Mouse (Mus musculus): ENCODE results near the gene Topaz1.
"Not testable (repeated sequence)": the region's sequence is repeated elsewhere in the genome, so short reads cannot be mapped to it uniquely, and the experiment has no call there.

Topaz1 gene

DNA sequence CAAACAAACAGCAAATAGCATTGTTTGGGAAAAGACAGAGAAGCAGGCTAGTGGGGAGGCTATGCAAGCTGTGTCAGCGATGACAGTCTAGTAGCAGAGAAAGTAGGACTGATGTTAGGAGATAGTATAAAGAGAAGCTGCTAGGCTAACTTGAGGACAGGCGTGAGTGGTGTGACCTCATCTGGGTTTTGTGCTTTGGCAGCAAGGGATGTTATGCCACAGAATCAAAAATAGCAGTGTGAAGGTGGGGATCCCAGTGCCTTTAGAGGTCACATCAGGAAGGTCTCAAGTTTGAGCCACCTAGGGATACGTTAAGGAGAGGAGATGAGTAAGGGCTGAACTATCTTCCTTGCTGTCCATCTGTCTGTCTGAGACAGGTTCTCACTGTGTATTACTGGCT lies 63.1 kb downstream of the Topaz1 start:
- in situ Hi-C loops (cut with MboI; ENCODE audit: low sequenced_read_pairs) = no loop called here

DNA sequence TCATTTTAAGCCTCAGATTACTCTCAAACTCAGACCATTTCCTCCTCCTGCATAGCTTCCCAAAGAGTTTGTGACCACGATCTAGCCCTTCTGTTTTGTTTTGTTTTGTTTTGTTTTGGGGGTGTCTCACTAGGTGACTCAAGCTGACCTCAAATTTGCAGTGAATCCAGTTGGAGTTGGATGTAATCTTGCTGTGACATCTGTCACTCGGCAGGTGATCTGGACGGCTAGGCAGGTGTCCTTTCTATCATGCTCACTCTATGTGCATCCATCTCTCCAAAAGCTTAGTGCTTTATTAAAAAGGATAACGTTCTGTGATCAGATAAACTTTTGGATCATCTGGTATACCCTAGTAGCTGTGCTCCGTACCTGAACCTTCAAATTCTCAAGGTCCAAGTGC lies 65.2 kb downstream of the Topaz1 start:
- in situ Hi-C loops (cut with MboI; ENCODE audit: low sequenced_read_pairs) = no loop called here

DNA sequence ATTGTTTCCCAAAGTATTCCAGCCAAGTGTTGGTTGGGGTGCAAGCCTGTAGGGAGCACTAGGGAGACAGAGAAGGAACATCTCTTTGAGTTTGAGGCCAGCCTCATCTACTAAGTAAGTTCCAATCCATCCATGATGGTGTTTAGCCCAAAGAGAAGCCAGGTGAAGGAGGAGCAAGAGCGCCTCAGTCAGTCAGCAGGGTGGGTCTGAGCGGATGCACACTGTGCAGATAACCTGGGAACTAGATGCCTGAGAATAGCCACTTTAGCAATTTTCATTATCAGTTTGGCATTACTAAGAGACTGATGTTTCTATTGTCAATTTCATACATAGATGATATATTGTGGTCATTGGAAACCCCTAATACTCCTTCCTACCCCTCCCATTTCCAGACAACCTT lies 67.6 kb downstream of the Topaz1 start:
- in situ Hi-C loops (cut with MboI; ENCODE audit: low sequenced_read_pairs) = no loop called here

DNA sequence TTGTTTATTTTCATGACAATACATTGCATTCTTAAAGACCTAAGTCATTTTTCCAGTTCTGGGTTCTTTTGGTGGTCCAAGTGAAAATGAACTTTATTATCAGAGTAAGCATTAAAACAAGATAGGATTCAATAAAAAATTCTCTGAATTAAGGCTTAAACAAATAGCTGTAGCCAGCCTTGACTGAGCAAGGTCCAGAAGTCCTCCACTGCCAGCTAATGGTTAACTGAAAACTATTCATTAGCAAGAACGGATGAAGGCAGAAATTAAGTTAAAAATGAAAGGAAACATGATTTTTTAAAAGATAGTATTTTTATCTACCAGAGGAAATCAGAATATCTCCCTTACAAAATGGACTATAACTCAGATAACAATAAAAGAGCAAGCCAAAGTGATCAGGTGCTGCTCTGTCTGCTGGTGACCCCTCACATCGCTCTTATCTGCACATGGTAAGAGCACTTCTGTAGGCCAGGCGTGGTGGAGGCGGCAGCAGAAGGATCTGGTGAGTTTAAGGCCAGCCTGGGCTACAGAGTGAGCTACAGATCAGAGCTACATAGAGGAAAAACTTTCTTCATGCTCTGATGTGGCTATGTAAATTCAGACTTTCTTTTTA lies 68.2 kb downstream of the Topaz1 start:
- in situ Hi-C loops (cut with MboI; ENCODE audit: low sequenced_read_pairs) = no loop called here

DNA sequence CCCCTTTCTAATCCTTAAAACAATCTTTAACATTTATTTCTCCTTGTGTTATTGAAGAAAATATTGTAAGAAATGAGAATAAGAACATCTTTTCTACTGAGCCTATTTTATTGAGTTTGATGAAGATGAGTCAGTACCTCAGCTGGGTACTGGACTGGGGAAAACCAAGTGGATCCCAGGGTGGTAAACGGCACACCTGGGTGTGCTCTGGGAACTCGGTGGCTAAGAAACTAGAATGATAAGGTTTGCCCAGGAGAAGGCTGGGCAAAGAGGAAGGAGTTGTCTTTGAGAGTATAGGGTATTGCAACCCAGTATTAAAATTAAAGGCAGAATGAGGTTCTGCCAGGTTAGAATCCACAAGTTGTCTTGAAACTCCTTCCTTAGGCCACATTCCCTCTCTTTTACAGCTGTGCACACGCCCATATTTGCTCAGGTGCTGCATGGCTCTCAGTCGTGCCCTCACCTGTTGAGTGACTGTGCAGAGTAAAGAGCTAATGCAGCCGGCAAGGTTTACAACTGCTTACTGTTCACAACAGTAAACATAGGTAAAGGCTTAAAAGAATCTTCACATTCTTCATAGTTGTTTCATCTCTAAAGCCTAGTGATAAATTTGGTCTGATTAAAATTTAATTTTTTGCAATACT lies 76.3 kb downstream of the Topaz1 start:
- in situ Hi-C loops (cut with MboI; ENCODE audit: low sequenced_read_pairs) = no loop called here

DNA sequence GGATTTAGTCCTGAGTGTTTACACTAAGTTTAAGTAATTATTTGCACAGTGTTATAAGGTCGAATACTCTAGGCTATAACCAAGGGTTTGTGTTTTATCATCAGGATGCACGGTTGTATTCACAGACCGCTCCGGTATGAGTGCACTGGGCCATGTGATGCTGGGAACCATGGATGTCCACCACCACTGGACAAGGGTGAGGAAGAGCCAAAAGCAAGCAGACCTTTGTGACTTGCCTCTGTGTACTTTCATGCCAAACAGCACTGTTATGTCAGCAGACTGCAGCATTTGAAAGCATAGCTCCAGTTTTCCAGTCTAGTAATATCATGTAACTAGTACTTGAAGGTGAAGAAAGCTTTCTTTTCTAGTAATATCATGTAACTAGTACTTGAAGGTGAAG lies 79.6 kb downstream of the Topaz1 start:
- in situ Hi-C loops (cut with MboI; ENCODE audit: low sequenced_read_pairs) = no loop called here

DNA sequence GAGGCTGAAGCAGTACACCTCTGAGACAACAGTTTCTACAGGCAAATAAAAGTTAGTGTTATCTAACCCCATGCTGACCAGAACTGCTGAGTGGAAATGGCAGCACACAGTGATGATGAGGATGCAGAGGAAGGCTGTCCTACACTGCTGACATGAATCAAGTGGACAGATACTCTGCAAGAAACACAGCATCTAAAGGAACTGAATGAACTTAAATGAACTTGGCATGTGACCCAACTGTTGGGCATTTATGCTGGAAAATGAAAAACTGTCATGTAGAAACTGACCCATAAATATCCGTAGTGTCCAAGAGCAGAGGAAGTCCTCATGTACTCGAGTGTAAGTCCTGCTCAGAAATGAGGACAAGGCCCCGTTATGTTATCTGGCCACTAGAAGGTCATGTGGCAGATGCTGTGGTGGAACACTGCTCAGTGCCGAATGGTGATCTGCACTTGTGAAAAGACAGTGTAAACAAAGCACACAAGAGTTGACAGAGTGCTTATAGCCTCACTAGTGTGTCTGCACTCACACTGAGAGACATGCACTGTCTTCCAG lies 82.8 kb downstream of the Topaz1 start:
- in situ Hi-C loops (cut with MboI; ENCODE audit: low sequenced_read_pairs) = no loop called here

DNA sequence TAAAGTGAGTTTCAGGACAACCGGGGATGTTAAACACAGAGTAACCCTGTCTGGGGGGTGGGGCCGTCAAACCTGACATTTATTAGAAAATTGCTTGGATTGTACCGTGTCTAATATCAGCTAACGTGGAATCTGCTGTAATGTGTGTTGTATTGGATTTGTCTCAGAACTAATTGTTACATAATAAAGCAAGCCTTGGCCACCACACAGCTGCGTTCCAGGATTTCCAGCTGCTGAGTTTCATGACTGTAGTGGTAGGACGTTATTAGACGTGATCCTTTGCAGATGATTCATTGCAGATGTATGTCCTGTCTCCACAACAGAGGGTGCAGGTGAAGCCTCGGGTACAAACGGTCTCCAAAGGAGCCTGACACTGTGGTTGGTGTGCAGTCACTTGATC lies 89.0 kb downstream of the Topaz1 start:
- in situ Hi-C loops (cut with MboI; ENCODE audit: low sequenced_read_pairs) = no loop called here

DNA sequence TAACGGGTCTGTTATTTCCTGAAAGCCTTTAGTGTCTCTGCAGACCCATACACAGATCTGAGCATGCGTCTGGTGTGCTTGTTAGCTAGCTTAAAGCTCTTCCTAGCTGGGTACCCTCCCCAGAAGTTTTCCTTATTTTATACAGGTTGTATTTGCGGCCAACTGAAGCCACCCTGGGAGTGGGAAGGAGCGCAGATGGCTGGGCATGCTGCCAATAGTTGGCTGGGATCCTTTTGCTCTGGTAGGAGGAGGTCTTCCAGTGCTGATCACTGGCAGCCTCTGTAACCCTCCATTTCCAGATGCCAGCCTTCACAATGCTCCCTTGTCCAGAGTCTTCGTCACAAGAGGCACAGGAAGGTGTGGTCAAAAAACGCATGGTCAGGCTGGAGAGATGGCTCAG lies 89.6 kb downstream of the Topaz1 start:
- in situ Hi-C loops (cut with MboI; ENCODE audit: low sequenced_read_pairs) = no loop called here

DNA sequence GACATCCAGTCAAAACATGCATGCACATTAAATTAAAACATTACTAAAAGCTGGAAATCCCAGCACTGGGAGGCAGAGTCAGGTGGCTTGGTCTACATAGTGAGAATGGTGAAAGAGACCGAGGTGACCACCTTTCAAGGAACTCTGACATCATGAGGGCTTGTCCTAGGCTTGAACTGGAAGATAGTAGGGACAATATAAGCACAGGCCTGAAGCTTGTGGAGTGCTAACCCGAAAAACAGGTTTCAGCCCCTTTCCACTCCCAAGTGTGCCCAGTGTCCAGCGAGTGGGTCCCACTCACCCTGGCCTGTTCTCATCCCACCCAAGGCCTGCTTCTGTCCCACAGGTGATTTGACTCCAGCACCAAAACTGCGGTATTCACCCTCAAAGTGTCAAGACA lies 90.1 kb downstream of the Topaz1 start:
- in situ Hi-C loops (cut with MboI; ENCODE audit: low sequenced_read_pairs) = no loop called here

DNA sequence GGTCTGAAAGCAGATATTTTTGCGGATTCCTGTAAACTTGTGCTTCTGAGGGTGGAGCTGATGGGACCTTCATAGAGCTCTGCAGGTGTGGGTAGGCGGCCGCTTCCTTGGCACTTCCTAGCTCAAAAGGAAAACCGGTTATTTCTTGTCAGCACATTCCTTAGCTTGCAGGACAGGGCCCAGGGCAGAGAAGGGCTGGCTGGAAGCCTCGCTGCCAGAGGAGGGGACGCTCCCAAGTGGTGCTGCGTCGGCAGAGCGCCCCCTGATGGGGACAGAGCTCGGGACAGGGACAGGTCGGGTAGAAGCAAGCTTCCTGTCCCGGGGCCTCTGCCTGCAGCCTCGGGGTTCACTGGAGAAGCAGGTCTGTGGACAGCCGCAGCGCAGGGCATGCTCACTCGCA lies 90.5 kb downstream of the Topaz1 start:
- in situ Hi-C loops (cut with MboI; ENCODE audit: low sequenced_read_pairs) = no loop called here

DNA sequence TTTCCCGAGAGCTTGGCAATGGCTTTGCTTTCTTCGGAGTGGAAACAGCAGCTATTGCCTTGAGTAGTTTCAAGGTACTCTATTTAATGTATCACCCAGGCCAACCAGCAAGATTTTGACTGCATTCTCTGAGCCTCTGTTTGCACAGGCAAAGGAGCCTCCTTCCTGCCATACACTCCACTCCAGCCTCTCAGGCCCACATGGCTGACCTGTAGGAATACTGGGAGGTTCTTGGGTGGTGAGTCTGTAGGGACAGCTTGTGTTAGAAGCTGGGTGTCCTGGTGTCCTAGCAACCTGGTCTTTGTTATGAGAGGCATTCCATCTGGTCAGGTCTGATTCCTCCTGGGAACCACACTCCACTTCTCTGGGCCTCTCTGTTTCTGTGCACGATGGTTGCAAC lies 96.6 kb downstream of the Topaz1 start, which contains the start of gene Gm35549:
Gene Gm35549 (minus strand): TSS at position 276 of the 400 bp plus-strand sequence.
- in situ Hi-C loops (cut with MboI; ENCODE audit: low sequenced_read_pairs) = no loop called here

DNA sequence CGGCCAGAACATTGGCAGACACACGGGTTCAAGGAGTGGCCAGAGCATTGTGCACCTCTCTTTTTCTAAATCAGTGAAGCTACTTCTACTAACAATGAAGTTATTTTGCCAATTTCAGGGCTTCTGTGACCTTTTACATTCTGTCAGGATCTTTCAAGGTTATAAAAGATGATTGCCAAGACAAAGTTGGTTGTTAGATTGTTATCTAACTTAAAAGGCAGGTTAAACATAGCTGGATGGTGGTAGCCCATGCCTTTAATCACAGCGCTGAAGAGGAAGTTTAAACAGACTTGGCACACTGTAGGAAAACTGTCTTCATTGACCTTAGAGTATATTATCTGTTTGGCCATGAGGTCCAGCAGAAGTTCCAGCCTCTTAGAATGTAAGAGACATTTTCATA lies 98.5 kb downstream of the Topaz1 start:
- in situ Hi-C loops (cut with MboI; ENCODE audit: low sequenced_read_pairs) = no loop called here

DNA sequence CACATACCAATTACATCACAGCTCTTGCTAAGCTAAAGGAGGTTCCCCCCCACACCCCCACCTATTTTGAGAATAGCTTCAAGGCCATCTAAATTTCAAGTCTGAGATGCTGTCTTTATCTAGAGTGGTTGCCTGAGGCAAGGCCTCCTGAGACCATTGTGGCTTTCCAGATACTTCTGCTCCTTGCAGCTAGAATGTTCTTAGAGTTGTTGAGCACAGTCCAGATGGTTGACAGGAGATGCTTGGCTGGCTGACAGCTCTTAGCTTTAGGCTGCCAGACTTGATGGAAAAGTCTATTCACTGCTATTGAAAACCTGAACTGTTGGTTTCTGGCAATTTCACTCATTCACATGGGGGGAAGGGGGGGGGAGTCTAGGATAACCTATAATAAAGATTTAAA lies 99.0 kb downstream of the Topaz1 start:
- in situ Hi-C loops (cut with MboI; ENCODE audit: low sequenced_read_pairs) = no loop called here

DNA sequence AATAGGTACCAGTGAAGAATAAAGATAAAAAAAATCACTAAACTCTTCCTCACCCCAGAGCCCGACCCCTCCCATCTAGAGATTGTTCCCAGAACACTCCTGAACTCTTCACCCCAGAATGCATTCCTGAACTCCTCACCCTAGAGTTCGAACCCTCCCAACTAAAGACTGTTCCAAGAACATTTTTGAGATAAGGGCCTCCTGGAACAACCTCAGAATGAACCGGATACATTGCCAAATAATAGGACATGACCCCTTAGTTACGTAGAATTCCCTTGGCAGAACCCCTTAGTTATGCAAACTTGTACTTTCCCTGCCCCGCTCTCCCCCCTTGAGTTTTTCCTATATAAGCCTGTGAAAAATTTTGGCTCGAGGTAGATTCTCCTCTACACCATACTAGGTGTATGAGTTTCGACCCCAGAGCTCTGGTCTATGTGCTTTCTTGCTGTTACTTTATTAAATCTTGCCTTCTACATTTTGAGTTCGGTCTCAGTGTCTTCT lies 100.7 kb downstream of the Topaz1 start:
- in situ Hi-C loops (cut with MboI; ENCODE audit: low sequenced_read_pairs) = not testable (repeated sequence)
